In the genomic region with DNA sequence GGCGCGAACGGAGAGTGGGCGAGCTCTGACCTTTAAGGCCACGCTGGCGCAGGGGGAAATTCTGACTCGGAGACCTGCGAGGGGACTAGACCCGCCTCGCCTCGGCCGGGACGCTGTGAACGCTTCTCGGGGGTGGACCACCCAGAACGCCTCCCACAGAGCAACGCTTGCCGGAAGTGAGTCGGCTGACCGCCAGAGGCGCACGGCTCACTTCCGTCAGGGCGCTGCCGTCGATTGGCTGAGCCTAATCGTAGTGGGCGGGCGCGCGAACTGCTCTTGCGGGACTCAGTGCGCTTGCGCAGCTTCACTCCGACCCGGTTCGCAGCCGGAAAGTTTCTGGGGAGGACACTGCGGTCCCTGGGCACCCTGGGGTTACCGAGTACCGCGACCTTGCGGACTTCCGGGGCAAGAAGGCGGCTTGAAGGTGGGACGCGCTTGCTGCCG, we compare ENCODE assay signal across 8 mouse cellular contexts. TPM values are rescaled to one million over a fixed set of nuclear protein-coding genes. Genes with fewer than 3 reads are reported as not detected.
DNase-seq lines count a peak whose midpoint lies in the region; ATAC-seq and TF ChIP-seq lines count a peak whose summit lies in the region.

A gene (minus strand): TSS at position 148 of the 444 bp plus-strand sequence.
A gene (plus strand): TSS at position 273 of the 444 bp plus-strand sequence.

- dilution Hi-C loops in CH12.LX (cut with MboI; ENCODE audit: extremely low pct_ligation_motif_present, extremely low pct_unique_long_range_greater_than_20kb, low sequenced_read_pairs): no loop called here

- intact Hi-C loops in heart, postnatal 10 days (cut with DNase I): no loop called here

- peak in 1 of 2 experiments; percentile 59; a peak in 2 of 4 replicates for TF ChIP-seq CTCF in CH12.LX (conservative IDR thresholded peaks at IDR 0.05 in 1 of 2, IDR thresholded peaks at IDR 0.05 in 1 of 2; ENCODE audit: low read depth in 2 of 2, low read length in 2 of 2)
- peak; percentile 92 for TF ChIP-seq CTCF in liver, postnatal 0 days (IDR thresholded peaks at IDR 0.05; ENCODE audit: low read depth)

- in situ Hi-C loops in CH12.LX (cut with MboI; ENCODE audit: low pct_ligation_motif_present, low pct_unique_long_range_greater_than_20kb, low sequenced_read_pairs): no loop called here

- ATAC-seq in forebrain, embryonic 12.5 days (ENCODE audit: low FRiP score): peak; percentile 86
- peak; percentile 81 for ATAC-seq in liver, postnatal 0 days
- peak; percentile 84 for ATAC-seq in neural tube, embryonic 14.5 days (ENCODE audit: low read depth)

- under 1% methylated on average over 48 of the region's 48 CpGs for WGBS in forebrain, embryonic 12.5 days
- under 1% methylated on average over 48 of the region's 48 CpGs for WGBS in large intestine, adult 2 months
- 2% methylated on average over 48 of the region's 48 CpGs for WGBS in liver, postnatal 0 days (ENCODE audit: insufficient replicate concordance)
- WGBS in neural tube, embryonic 14.5 days: under 1% methylated on average over 48 of the region's 48 CpGs

- no peak for TF ChIP-seq RAD21 in CH12.LX (IDR thresholded peaks at IDR 0.05; ENCODE audit: low read depth, low read length)

- H3K36me3 ChIP-seq in CH12.LX (replicated peaks in 1 of 2; ENCODE audit: control insufficient read depth in 1 of 2, insufficient read depth in 1 of 2, low read length in 1 of 2): peaks cover 0 to 3% of the 10 kb centered on the region in 2 experiments
- H3K36me3 ChIP-seq in forebrain, embryonic 12.5 days (replicated peaks): no peaks in the 10 kb centered on the region
- no peaks in the 10 kb centered on the region for H3K36me3 ChIP-seq in liver, postnatal 0 days (replicated peaks; ENCODE audit: insufficient read depth, low read length)
- no peaks in the 10 kb centered on the region for H3K36me3 ChIP-seq in neural tube, embryonic 14.5 days (ENCODE audit: control insufficient read depth, insufficient read depth, low read length)

- H3K27ac ChIP-seq in CH12.LX (ENCODE audit: insufficient read depth, low read depth): peak within 1 kb of the TSS; percentile 79
- H3K27ac ChIP-seq in forebrain, embryonic 12.5 days: peak within 1 kb of the TSS; percentile 63
- peak within 1 kb of the TSS; percentile 97 for H3K27ac ChIP-seq in liver, postnatal 0 days (ENCODE audit: low read depth)
- peak within 1 kb of the TSS; percentile 61 for H3K27ac ChIP-seq in neural tube, embryonic 14.5 days (ENCODE audit: low read depth, low read length)

- no peak for TF ChIP-seq EP300 in CH12.LX (IDR thresholded peaks at IDR 0.05; ENCODE audit: low read length)
- TF ChIP-seq EP300 in liver, postnatal 0 days (IDR thresholded peaks at IDR 0.05; ENCODE audit: low read depth): no peak

- peak within 1 kb of the TSS; percentile 79 for H3K9ac ChIP-seq in CH12.LX (ENCODE audit: insufficient read depth, low read depth)
- peak within 1 kb of the TSS; percentile 76 for H3K9ac ChIP-seq in forebrain, embryonic 12.5 days
- H3K9ac ChIP-seq in liver, postnatal 0 days (replicated peaks): peak within 1 kb of the TSS; percentile 86
- peak within 1 kb of the TSS; percentile 63 for H3K9ac ChIP-seq in neural tube, embryonic 14.5 days (replicated peaks; ENCODE audit: low read depth, low read length)

- H3K9me3 ChIP-seq in CH12.LX (replicated peaks; ENCODE audit: low read length): no peaks in the 10 kb centered on the region
- H3K9me3 ChIP-seq in forebrain, embryonic 12.5 days: no peaks in the 10 kb centered on the region
- no peaks in the 10 kb centered on the region for H3K9me3 ChIP-seq in liver, postnatal 0 days (ENCODE audit: low read length)
- H3K9me3 ChIP-seq in neural tube, embryonic 14.5 days (ENCODE audit: control insufficient read depth, low read length): no peaks in the 10 kb centered on the region

- peak within 1 kb of the TSS; percentile 91 for H3K4me2 ChIP-seq in CH12.LX (ENCODE audit: insufficient read depth, low read depth, poor library complexity, severe bottlenecking)
- peak within 1 kb of the TSS; percentile 67 for H3K4me2 ChIP-seq in forebrain, embryonic 12.5 days
- peak within 1 kb of the TSS; percentile 80 for H3K4me2 ChIP-seq in liver, postnatal 0 days (ENCODE audit: low read depth, low read length)
- peak within 1 kb of the TSS; percentile 57 for H3K4me2 ChIP-seq in neural tube, embryonic 14.5 days (ENCODE audit: low read depth, low read length)

- peak within 1 kb of the TSS; percentile 63 to 92 (median 68) for H3K4me3 ChIP-seq in CH12.LX (replicated peaks in 1 of 3; ENCODE audit: low read depth in 2 of 3, low read length in 2 of 3, poor library complexity in 1 of 3)
- peak within 1 kb of the TSS; percentile 66 for H3K4me3 ChIP-seq in forebrain, embryonic 12.5 days (replicated peaks)
- peak within 1 kb of the TSS; percentile 81 for H3K4me3 ChIP-seq in liver, postnatal 0 days (ENCODE audit: low read depth, low read length)
- H3K4me3 ChIP-seq in neural tube, embryonic 14.5 days (ENCODE audit: low read depth, low read length): peak within 1 kb of the TSS; percentile 50

- DNase-seq in CH12.LX (ENCODE audit: extremely low read depth): peak; percentile 98
- peak; percentile 91 for DNase-seq in c-Kit-positive CD71-positive TER-119-negative erythroid progenitor cells, embryonic 14.5 days (ENCODE audit: low read depth)
- peak; percentile 98 for DNase-seq in heart, postnatal 10 days
- peak; percentile 64 for DNase-seq in large intestine, adult 2 months (ENCODE audit: low read depth, low spot score)
- peak; percentile 97 for DNase-seq in liver, postnatal 0 days
- DNase-seq in testis, postnatal 10 days (ENCODE audit: low spot score): peak; percentile 97

- peaks cover 8 to 25% of the 10 kb centered on the region in 2 experiments; a peak in 3 of 4 replicates for H3K4me1 ChIP-seq in CH12.LX (ENCODE audit: control insufficient read depth in 1 of 2, insufficient read depth in 2 of 2)
- peaks cover 19% of the 10 kb centered on the region for H3K4me1 ChIP-seq in forebrain, embryonic 12.5 days
- peaks cover 30% of the 10 kb centered on the region for H3K4me1 ChIP-seq in liver, postnatal 0 days (ENCODE audit: insufficient read depth)
- peaks cover 11% of the 10 kb centered on the region for H3K4me1 ChIP-seq in neural tube, embryonic 14.5 days (ENCODE audit: control insufficient read depth, insufficient read depth, low read length)

- peaks cover 3% of the 10 kb centered on the region; the same call in 1 of the 2 replicates for H3K79me2 ChIP-seq in CH12.LX (replicated peaks; ENCODE audit: control insufficient read depth, extremely low read depth, insufficient read depth, poor library complexity, severe bottlenecking)

- peaks cover 2% of the 10 kb centered on the region for H3K27me3 ChIP-seq in CH12.LX (replicated peaks)
- no peaks in the 10 kb centered on the region for H3K27me3 ChIP-seq in forebrain, embryonic 12.5 days
- H3K27me3 ChIP-seq in liver, postnatal 0 days (ENCODE audit: insufficient read depth, low read length): no peaks in the 10 kb centered on the region
- no peaks in the 10 kb centered on the region for H3K27me3 ChIP-seq in neural tube, embryonic 14.5 days (ENCODE audit: control insufficient read depth, insufficient read depth, low read length)

- TF ChIP-seq POLR2A in CH12.LX (IDR thresholded peaks at IDR 0.05; ENCODE audit: low read depth, low read length): peak; percentile 90

TF ChIP-seq in CH12.LX, 34 proteins besides CTCF, POLR2A, EP300 and RAD21 (continues in another document):
- TF ChIP-seq TBP (conservative IDR thresholded peaks at IDR 0.05; ENCODE audit: low read depth, low read length) (no peak; the same call in 1 of the 2 replicates), CHD1 (IDR thresholded peaks at IDR 0.05; ENCODE audit: low read depth, low read length) (no peak), MAZ (IDR thresholded peaks at IDR 0.05; ENCODE audit: low read depth, low read length) (no peak; the same call in 1 of the 2 replicates), SIN3A (IDR thresholded peaks at IDR 0.05; ENCODE audit: low read length) (peak; percentile 69; the same call in 1 of the 2 replicates), CHD2 (IDR thresholded peaks at IDR 0.05; ENCODE audit: low read length) (peak; percentile 69; the same call in 1 of the 2 replicates), JUN (IDR thresholded peaks at IDR 0.05; ENCODE audit: insufficient read depth, low read depth, low read length) (no peak), UBTF (IDR thresholded peaks at IDR 0.05; ENCODE audit: low read depth, low read length) (peak; percentile 73; the same call in 1 of the 2 replicates), JUND (conservative IDR thresholded peaks at IDR 0.05; ENCODE audit: low read depth, low read length) (no peak), KAT2A (IDR thresholded peaks at IDR 0.05; ENCODE audit: insufficient replicate concordance, low read length) (peak; percentile 88; the same call in 1 of the 2 replicates), NRF1 (IDR thresholded peaks at IDR 0.05; ENCODE audit: low read depth, low read length) (peak; percentile 98), BHLHE40 (IDR thresholded peaks at IDR 0.05; ENCODE audit: low read depth, low read length) (no peak; the same call in 1 of the 2 replicates), ETS1 (conservative IDR thresholded peaks at IDR 0.05; ENCODE audit: low read depth, low read length) (peak; percentile 20; the same call in 1 of the 2 replicates), ZNF384 (IDR thresholded peaks at IDR 0.05; ENCODE audit: low read depth, low read length) (no peak), ZKSCAN1 (IDR thresholded peaks at IDR 0.05; ENCODE audit: borderline replicate concordance, low read depth, low read length) (no peak), USF1 (IDR thresholded peaks at IDR 0.05; ENCODE audit: low read depth, low read length) (no peak)

RNA-seq across cellular contexts. Expression of the first gene that starts in this region (rescaled TPM):
- total RNA-seq in CH12.LX (2012; rRNA removed): 476 and 495 TPM in 2 replicates
- total RNA-seq in CH12.LX (2014; rRNA removed): 337 and 374 TPM in 2 replicates
- 555 and 674 TPM in 2 replicates for polyA plus RNA-seq in CH12.LX (2012; ENCODE audit: insufficient read length, low read depth)
- polyA plus RNA-seq in forebrain, embryonic 12.5 days (2016; fragmentation: Nextera tagmentation; extraction: Ambion mirVana): 379 and 381 TPM in 2 replicates
- 100 to 1,000 TPM; 203 to 204 TPM for total RNA-seq in heart, postnatal 10 days (2021)
- polyA plus RNA-seq in large intestine, adult 2 months (2012; rRNA removed): 124 and 128 TPM in 2 replicates
- polyA plus RNA-seq in liver, postnatal 0 days (2015; fragmentation: Nextera tagmentation; extraction: Ambion mirVana): 227 and 228 TPM in 2 replicates
- polyA plus RNA-seq in neural tube, embryonic 14.5 days (2014; fragmentation: Nextera tagmentation; extraction: Ambion mirVana): 380 and 397 TPM in 2 replicates

RNA-seq across cellular contexts. Expression of the second gene that starts in this region (rescaled TPM):
- 2.5 and 3.1 TPM in 2 replicates for total RNA-seq in CH12.LX (2012; rRNA removed)
- 2.1 and 2.2 TPM in 2 replicates for total RNA-seq in CH12.LX (2014; rRNA removed)
- polyA plus RNA-seq in CH12.LX (2012; ENCODE audit: insufficient read length, low read depth): 2.8 and 2.9 TPM in 2 replicates
- 0.54 TPM in 1 of 2 replicates, not detected in the other for polyA plus RNA-seq in forebrain, embryonic 12.5 days (2016; fragmentation: Nextera tagmentation; extraction: Ambion mirVana)
- under 1 TPM in 1 of 2 experiments, not detected in 1; 0.12 TPM for total RNA-seq in heart, postnatal 10 days (2021)
- 1.3 and 1.8 TPM in 2 replicates for polyA plus RNA-seq in large intestine, adult 2 months (2012; rRNA removed)
- polyA plus RNA-seq in liver, postnatal 0 days (2015; fragmentation: Nextera tagmentation; extraction: Ambion mirVana): 0.33 and 0.36 TPM in 2 replicates
- 0.22 and 0.43 TPM in 2 replicates for polyA plus RNA-seq in neural tube, embryonic 14.5 days (2014; fragmentation: Nextera tagmentation; extraction: Ambion mirVana)

Comparison
In these comparisons a context has a peak if more than half of its experiments do, and no peak if none do; other contexts are left out.
1. Peak in every context shown above with its lines: DNase-seq, ATAC-seq, H3K4me3 ChIP-seq and H3K27ac ChIP-seq.